Mouse (Mus musculus): ENCODE data around the gene Ptprn. TPM values are rescaled to one million over a fixed set of nuclear protein-coding genes. Genes with fewer than 3 reads are reported as not detected.
"Not testable (repeated sequence)": the region's sequence is repeated elsewhere in the genome, so short reads cannot be mapped to it uniquely, and the experiment has no call there.

Gene Ptprn
- polyA plus RNA-seq, 1 experiment from 2014 or later = 0.13 TPM

- no peaks in the 10 kb centered on the region for H3K9me3 ChIP-seq (replicated peaks)
- 77% methylated on average over 16 of the region's 16 CpGs for whole genome bisulfite sequencing
- no peak overlapping the region for H3K4me3 ChIP-seq
- H3K27me3 ChIP-seq (ENCODE audit: low read depth, poor library complexity, severe bottlenecking) = peaks cover 5% of the 10 kb centered on the region
- peaks cover 28% of the 10 kb centered on the region for H3K4me1 ChIP-seq
- peaks cover 22% of the 10 kb centered on the region for H3K36me3 ChIP-seq
- DNase-seq (ENCODE audit: low spot score) = no peak
- peak overlapping the region; percentile 17 for H3K27ac ChIP-seq
Observed at GRCm38 (mm10) chr1:75247071-75247930, 17.0 kb downstream of the Ptprn start.

- WGBS = 9% methylated on average over 4 of the region's 4 CpGs
- no peaks in the 10 kb centered on the region for H3K27me3 ChIP-seq (ENCODE audit: low read depth, poor library complexity, severe bottlenecking)
- no peak overlapping the region for H3K27ac ChIP-seq
- no peaks in the 10 kb centered on the region for H3K9me3 ChIP-seq (replicated peaks)
- H3K36me3 ChIP-seq = peaks cover 35% of the 10 kb centered on the region
- no peak overlapping the region for H3K4me3 ChIP-seq
- DNase-seq (ENCODE audit: low spot score) = no peak
- H3K4me1 ChIP-seq = peaks cover 15% of the 10 kb centered on the region
Observed at GRCm38 (mm10) chr1:75244836-75245235, 19.5 kb downstream of the Ptprn start.

GRCm38 (mm10) chr1:75244175-75244826 lies 20.0 kb downstream of the Ptprn start:
- 84% methylated on average over 12 of the region's 12 CpGs for WGBS
- no peaks in the 10 kb centered on the region for H3K9me3 ChIP-seq (replicated peaks)

GRCm38 (mm10) chr1:75243411-75243810 lies 20.9 kb downstream of the Ptprn start:
- no peak for DNase-seq (ENCODE audit: low spot score)
- no peaks in the 10 kb centered on the region for H3K9me3 ChIP-seq (replicated peaks)
- 85% methylated on average over 14 of the region's 14 CpGs for WGBS
- peaks cover 35% of the 10 kb centered on the region for H3K36me3 ChIP-seq
- no peaks in the 10 kb centered on the region for H3K27me3 ChIP-seq (ENCODE audit: low read depth, poor library complexity, severe bottlenecking)
- H3K27ac ChIP-seq = no peak overlapping the region
- H3K4me1 ChIP-seq = peaks cover 13% of the 10 kb centered on the region
- no peak overlapping the region for H3K4me3 ChIP-seq

More at GRCm38 (mm10) chr1:75244175-75244826, 20.0 kb downstream of the Ptprn start:
- peaks cover 35% of the 10 kb centered on the region for H3K36me3 ChIP-seq
- no peak for DNase-seq (ENCODE audit: low spot score)
- H3K27ac ChIP-seq = no peak overlapping the region
- H3K4me3 ChIP-seq = no peak overlapping the region
- no peaks in the 10 kb centered on the region for H3K27me3 ChIP-seq (ENCODE audit: low read depth, poor library complexity, severe bottlenecking)
- H3K4me1 ChIP-seq = peaks cover 15% of the 10 kb centered on the region

- no peaks in the 10 kb centered on the region for H3K9me3 ChIP-seq (replicated peaks)
- 83% methylated on average over 10 of the region's 10 CpGs for WGBS
- peak; percentile 26 for DNase-seq (ENCODE audit: low spot score)
- no peak overlapping the region for H3K4me3 ChIP-seq
- H3K36me3 ChIP-seq = peaks cover 30% of the 10 kb centered on the region
- peak overlapping the region; percentile 9; the same call in 1 of the 2 replicates for H3K27ac ChIP-seq
- H3K4me1 ChIP-seq = peaks cover 25% of the 10 kb centered on the region
- H3K27me3 ChIP-seq (ENCODE audit: low read depth, poor library complexity, severe bottlenecking) = no peaks in the 10 kb centered on the region
Observed at GRCm38 (mm10) chr1:75239591-75239990, 24.7 kb downstream of the Ptprn start.

- Histone ChIP-seq H3K4me1 (peaks cover 26% of the 10 kb centered on the region), H3K4me3 (peak within 1 kb of the TSS; percentile 86), H3K27me3 (ENCODE audit: low read depth, poor library complexity, severe bottlenecking) (no peaks in the 10 kb centered on the region), H3K36me3 (peaks cover 8% of the 10 kb centered on the region), H3K9me3 (replicated peaks) (no peaks in the 10 kb centered on the region), H3K27ac (peak within 1 kb of the TSS; percentile 90)
- peak; percentile 85 for DNase-seq (ENCODE audit: low spot score)
- under 1% methylated on average over 64 of the region's 64 CpGs for WGBS
Observed at GRCm38 (mm10) chr1:75236117-75237050, 27.9 kb downstream of the Ptprn start, which contains the start of gene Dnajb2. Gene Dnajb2, plus strand, starts transcription at chr1:75236406.

GRCm38 (mm10) chr1:75234606-75235005 lies 29.7 kb downstream of the Ptprn start:
- 5% methylated on average over 8 of the region's 8 CpGs for WGBS

GRCm38 (mm10) chr1:75232489-75232888 lies 31.8 kb downstream of the Ptprn start:
- not testable (repeated sequence) for H3K27me3 ChIP-seq (ENCODE audit: low read depth, poor library complexity, severe bottlenecking); DNase-seq (ENCODE audit: low spot score); H3K27ac ChIP-seq; H3K9me3 ChIP-seq (replicated peaks); H3K4me3 ChIP-seq; H3K36me3 ChIP-seq
- H3K4me1 ChIP-seq = peaks cover 25% of the 10 kb centered on the region
- 62% methylated on average over 4 of the region's 4 CpGs for WGBS

More at GRCm38 (mm10) chr1:75234606-75235005, 29.7 kb downstream of the Ptprn start:
- no peak overlapping the region for H3K4me3 ChIP-seq
- no peaks in the 10 kb centered on the region for H3K36me3 ChIP-seq
- no peak overlapping the region for H3K27ac ChIP-seq
- H3K4me1 ChIP-seq = peaks cover 26% of the 10 kb centered on the region
- H3K27me3 ChIP-seq (ENCODE audit: low read depth, poor library complexity, severe bottlenecking) = no peaks in the 10 kb centered on the region
- DNase-seq (ENCODE audit: low spot score) = peak; percentile 48
- H3K9me3 ChIP-seq (replicated peaks) = no peaks in the 10 kb centered on the region

GRCm38 (mm10) chr1:75231664-75232152 lies 32.6 kb downstream of the Ptprn start, which contains the start of gene A630095N17Rik:
Gene A630095N17Rik, minus strand, starts transcription at chr1:75232102.
- Histone ChIP-seq H3K4me3 (no peak within 1 kb of the TSS), H3K27ac (no peak within 1 kb of the TSS), H3K9me3 (replicated peaks) (no peaks in the 10 kb centered on the region), H3K4me1 (peaks cover 18% of the 10 kb centered on the region), H3K27me3 (ENCODE audit: low read depth, poor library complexity, severe bottlenecking) (no peaks in the 10 kb centered on the region), H3K36me3 (no peaks in the 10 kb centered on the region)
- 72% methylated on average over 5 of the region's 5 CpGs for WGBS
- DNase-seq (ENCODE audit: low spot score) = no peak

GRCm38 (mm10) chr1:75231224-75231623 lies 33.1 kb downstream of the Ptprn start:
- WGBS = 82% methylated on average over 4 of the region's 4 CpGs
- no peak for DNase-seq (ENCODE audit: low spot score)

GRCm38 (mm10) chr1:75230335-75230994 lies 33.8 kb downstream of the Ptprn start:
- WGBS = 76% methylated on average over 7 of the region's 7 CpGs
- Histone ChIP-seq H3K9me3 (replicated peaks) (no peaks in the 10 kb centered on the region), H3K27ac (no peak overlapping the region), H3K4me1 (peaks cover 6% of the 10 kb centered on the region; the same call in 1 of the 2 replicates), H3K36me3 (no peaks in the 10 kb centered on the region), H3K4me3 (no peak overlapping the region), H3K27me3 (ENCODE audit: low read depth, poor library complexity, severe bottlenecking) (no peaks in the 10 kb centered on the region)
- DNase-seq (ENCODE audit: low spot score) = no peak

More at GRCm38 (mm10) chr1:75231224-75231623, 33.1 kb downstream of the Ptprn start:
- H3K4me1 ChIP-seq = peaks cover 13% of the 10 kb centered on the region
- no peaks in the 10 kb centered on the region for H3K9me3 ChIP-seq (replicated peaks)
- H3K4me3 ChIP-seq = no peak overlapping the region
- H3K36me3 ChIP-seq = no peaks in the 10 kb centered on the region
- H3K27me3 ChIP-seq (ENCODE audit: low read depth, poor library complexity, severe bottlenecking) = no peaks in the 10 kb centered on the region
- H3K27ac ChIP-seq = no peak overlapping the region

- 77% methylated on average over 4 of the region's 4 CpGs for WGBS
- DNase-seq (ENCODE audit: low spot score) = no peak
Observed at GRCm38 (mm10) chr1:75229158-75229557, 35.1 kb downstream of the Ptprn start.

More at GRCm38 (mm10) chr1:75229158-75229557, 35.1 kb downstream of the Ptprn start:
- H3K36me3 ChIP-seq = no peaks in the 10 kb centered on the region
- no peaks in the 10 kb centered on the region for H3K27me3 ChIP-seq (ENCODE audit: low read depth, poor library complexity, severe bottlenecking)
- no peak overlapping the region for H3K27ac ChIP-seq
- no peak overlapping the region for H3K4me3 ChIP-seq
- no peaks in the 10 kb centered on the region for H3K9me3 ChIP-seq (replicated peaks)
- H3K4me1 ChIP-seq = no peaks in the 10 kb centered on the region

All from limb, embryonic 10.5 days (tissue).